Mouse (Mus musculus) myocyte (in vitro differentiated cells): Measurements from ENCODE around the gene Xrcc3. TPM values are rescaled to one million over a fixed set of nuclear protein-coding genes. Genes with fewer than 3 reads are reported as not detected.

Experiments
- H3K27me3 ChIP-seq: one replicate; pipeline ENCODE4 v1.6.1; 2011; ENCODE audit not compliant: control insufficient read depth, insufficient read depth, insufficient read length
- H3K36me3 ChIP-seq: one replicate; pipeline ENCODE4 v1.6.1; 2011; ENCODE audit not compliant: control insufficient read depth, insufficient read depth
- H3K4me2 ChIP-seq: one replicate; pipeline ENCODE4 v1.6.1; 2011; ENCODE audit warnings: low read depth, control low read depth
- H3K4me3 ChIP-seq: one replicate; pipeline ENCODE4 v1.5.1; 2011; ENCODE audit warnings: mild to moderate bottlenecking, control low read depth, moderate library complexity
- H3K79me2 ChIP-seq: one replicate; pipeline ENCODE4 v1.6.1; 2011; ENCODE audit not compliant: control insufficient read depth, insufficient read depth
- H3ac ChIP-seq: one replicate; pipeline ENCODE4 v1.6.1; 2011; ENCODE audit not compliant: control insufficient read depth, insufficient read length
- CEBPB ChIP-seq: IDR thresholded peaks from 2 replicates; pipeline ENCODE4 v1.6.1; 2011; ENCODE audit warnings: mild to moderate bottlenecking, moderate library complexity; ENCODE audit not compliant: poor library complexity, insufficient read depth, severe bottlenecking
- E2F4 ChIP-seq: IDR thresholded peaks from one replicate; pipeline ENCODE4 v1.6.1; 2011; ENCODE audit warnings: mild to moderate bottlenecking, control low read depth, moderate library complexity; ENCODE audit not compliant: insufficient read depth
- MAX ChIP-seq: IDR thresholded peaks from one replicate; pipeline ENCODE4 v1.6.1; 2011; ENCODE audit warnings: low read depth, mild to moderate bottlenecking, control low read depth
- MYOD1 ChIP-seq, 3 experiments: IDR thresholded peaks; one replicate each; pipeline ENCODE4 v1.6.1; 2011; ENCODE audit warnings: control low read depth in 2 of 3, low read depth in 2 of 3, mild to moderate bottlenecking in 2 of 3, moderate library complexity in 1 of 3; ENCODE audit not compliant: insufficient read length in 2 of 3, control insufficient read depth in 1 of 3
- MYOG ChIP-seq, 3 experiments: IDR thresholded peaks; one replicate each; pipeline ENCODE4 v1.6.1; 2011; ENCODE audit warnings: control low read depth in 2 of 3, low read depth in 2 of 3, mild to moderate bottlenecking in 2 of 3; ENCODE audit not compliant: insufficient read length in 2 of 3, control insufficient read depth in 1 of 3, insufficient read depth in 1 of 3
- POLR2A ChIP-seq: IDR thresholded peaks from one replicate; pipeline ENCODE4 v1.6.1; 2011; ENCODE audit warnings: low read depth, mild to moderate bottlenecking, control low read depth, moderate library complexity; ENCODE audit not compliant: insufficient read length
- POLR2AphosphoS2 ChIP-seq: IDR thresholded peaks from one replicate; pipeline ENCODE4 v1.6.1; 2011; ENCODE audit warnings: low read depth, control low read depth; ENCODE audit not compliant: insufficient read length
- REST ChIP-seq: IDR thresholded peaks from one replicate; pipeline ENCODE4 v1.6.1; 2011; ENCODE audit warnings: mild to moderate bottlenecking, control low read depth, moderate library complexity; ENCODE audit not compliant: insufficient read depth, insufficient read length
- SRF ChIP-seq: IDR thresholded peaks from one replicate; pipeline ENCODE4 v1.6.1; 2011; ENCODE audit warnings: low read depth; ENCODE audit not compliant: control insufficient read depth, insufficient read length
- TCF12 ChIP-seq: IDR thresholded peaks from one replicate; pipeline ENCODE4 v1.6.1; 2011; ENCODE audit warnings: mild to moderate bottlenecking, control low read depth; ENCODE audit not compliant: poor library complexity, insufficient read depth, severe bottlenecking
- TCF3 ChIP-seq: IDR thresholded peaks from one replicate; pipeline ENCODE4 v1.6.1; 2011; ENCODE audit warnings: low read depth, control low read depth; ENCODE audit not compliant: insufficient read length
- USF1 ChIP-seq: IDR thresholded peaks from one replicate; pipeline ENCODE4 v1.6.1; 2011; ENCODE audit warnings: low read depth, mild to moderate bottlenecking, control low read depth, moderate library complexity
- polyA plus RNA-seq: library from polyadenylated mRNA; unstranded; fragments of >200 nt; fragmentation: generic; extraction: Trizol; gene quantifications from one replicate; pipeline ENCODE4 v1.2.1, GENCODE M21; 2012; ENCODE audit warnings: missing spikeins

Xrcc3 gene
- polyA plus RNA-seq, 1 experiment = 4.9 TPM

DNA sequence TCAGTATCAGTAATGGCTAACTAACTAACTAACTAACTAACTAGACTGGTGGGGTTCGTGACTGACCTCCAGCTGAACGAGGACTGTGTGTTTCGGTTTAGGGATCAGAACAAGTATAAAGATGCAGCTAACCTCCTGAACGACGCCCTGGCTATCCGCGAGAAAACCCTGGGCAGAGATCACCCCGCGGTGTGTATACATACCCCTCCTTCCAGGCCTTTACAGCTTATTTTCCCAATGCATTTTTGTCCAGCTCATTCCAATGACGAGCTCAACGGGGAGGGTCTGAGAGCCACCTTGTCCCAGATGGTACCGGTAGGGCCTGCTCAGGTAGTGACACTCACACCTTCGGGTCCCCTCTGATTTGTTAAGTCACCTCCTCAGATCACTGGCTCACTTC lies 35.8 kb downstream of the Xrcc3 start:
- no peak overlapping the region for H3K4me2 ChIP-seq
- no peaks in the 10 kb centered on the region for H3K27me3 ChIP-seq
- peaks cover 55% of the 10 kb centered on the region for H3K36me3 ChIP-seq
- no peak overlapping the region for H3ac ChIP-seq
- no peak overlapping the region for H3K4me3 ChIP-seq
- TF ChIP-seq SRF = no peak
- H3K79me2 ChIP-seq = peaks cover 29% of the 10 kb centered on the region

DNA sequence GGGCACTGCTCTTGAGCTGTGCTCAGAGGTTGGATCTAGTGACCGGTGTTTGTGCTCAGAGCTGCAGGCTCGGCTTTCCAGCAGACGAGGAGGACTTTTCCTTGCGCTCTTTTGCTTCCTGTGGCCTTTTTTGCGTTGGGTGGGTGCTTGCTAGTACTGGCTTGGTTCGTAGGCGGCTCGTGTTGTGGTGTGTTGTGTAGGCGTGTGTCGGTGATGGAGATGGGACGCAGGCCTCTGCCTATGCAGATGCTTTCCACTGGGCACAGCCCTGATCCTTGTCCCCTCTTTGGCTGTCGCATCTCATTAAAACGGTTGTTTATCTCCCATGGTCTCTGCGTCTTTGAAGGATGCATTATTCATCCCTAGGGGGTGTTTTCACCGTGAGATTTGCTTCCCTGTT lies 38.8 kb downstream of the Xrcc3 start:
- peaks cover 50% of the 10 kb centered on the region for H3K79me2 ChIP-seq
- no peaks in the 10 kb centered on the region for H3K27me3 ChIP-seq
- peaks cover 50% of the 10 kb centered on the region for H3K36me3 ChIP-seq
- no peak overlapping the region for H3ac ChIP-seq
- no peak for TF ChIP-seq TCF3
- no peak for TF ChIP-seq POLR2AphosphoS2
- TF ChIP-seq TCF12 = no peak
- TF ChIP-seq E2F4 = no peak
- no peak for TF ChIP-seq CEBPB
- TF ChIP-seq REST = no peak
- TF ChIP-seq MAX = no peak
- no peak for TF ChIP-seq MYOG (IDR thresholded peaks at IDR 0.05; ENCODE audit: control insufficient read depth in 1 of 3, insufficient read depth in 1 of 3, insufficient read length in 2 of 3, low read depth in 2 of 3)
- no peak for TF ChIP-seq USF1
- TF ChIP-seq SRF = no peak
- no peak for TF ChIP-seq POLR2A
- TF ChIP-seq MYOD1 (IDR thresholded peaks at IDR 0.05; ENCODE audit: control insufficient read depth in 1 of 3, insufficient read length in 2 of 3, low read depth in 2 of 3) = no peak
- H3K4me3 ChIP-seq = no peak overlapping the region
- no peak overlapping the region for H3K4me2 ChIP-seq

DNA sequence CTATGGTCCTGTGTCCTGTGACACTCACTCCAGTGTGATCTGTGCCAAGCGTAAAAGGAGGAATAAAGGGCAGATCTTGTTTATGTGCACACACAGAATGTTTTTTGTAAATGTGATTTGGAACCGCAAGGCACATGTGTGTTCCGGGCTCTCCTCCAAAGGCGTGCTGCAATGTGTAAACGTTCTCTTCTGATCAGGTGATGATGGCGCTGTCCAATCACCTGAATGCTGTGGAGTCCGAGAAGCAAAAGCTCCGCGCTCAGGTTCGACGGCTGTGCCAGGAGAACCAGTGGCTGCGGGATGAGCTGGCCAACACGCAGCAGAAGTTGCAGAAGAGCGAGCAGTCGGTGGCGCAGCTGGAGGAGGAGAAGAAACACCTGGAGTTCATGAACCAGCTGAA lies 39.5 kb downstream of the Xrcc3 start:
- Histone ChIP-seq H3K4me3 (no peak overlapping the region), H3K4me2 (no peak overlapping the region), H3ac (no peak overlapping the region), H3K27me3 (no peaks in the 10 kb centered on the region), H3K79me2 (peaks cover 53% of the 10 kb centered on the region), H3K36me3 (peaks cover 43% of the 10 kb centered on the region)
- TF ChIP-seq POLR2A (no peak), REST (no peak), SRF (no peak), POLR2AphosphoS2 (no peak), MYOD1 (IDR thresholded peaks at IDR 0.05; ENCODE audit: control insufficient read depth in 1 of 3, insufficient read length in 2 of 3, low read depth in 2 of 3) (no peak), MYOG (IDR thresholded peaks at IDR 0.05; ENCODE audit: control insufficient read depth in 1 of 3, insufficient read depth in 1 of 3, insufficient read length in 2 of 3, low read depth in 2 of 3) (no peak), USF1 (no peak), E2F4 (no peak), TCF3 (no peak), CEBPB (no peak), MAX (no peak), TCF12 (no peak)

DNA sequence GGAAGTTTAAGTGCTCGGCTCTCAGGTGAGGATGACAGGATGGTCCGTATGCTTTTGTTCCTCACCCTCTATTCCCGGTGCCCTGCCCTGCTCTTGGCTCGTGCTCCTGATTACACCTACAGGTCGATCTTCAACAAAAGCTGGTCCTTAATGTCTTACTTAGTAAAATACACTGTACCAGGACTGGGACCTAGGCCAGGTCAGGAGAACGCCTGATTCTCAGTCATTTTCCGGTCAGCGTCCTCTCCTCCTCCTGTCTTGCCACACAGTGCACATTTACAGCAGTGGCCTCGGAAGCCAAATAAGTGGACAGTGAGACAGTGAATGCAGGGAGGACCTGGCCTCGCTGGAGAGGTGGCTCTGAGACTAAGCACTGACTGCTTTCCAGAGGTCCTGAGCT lies 43.0 kb downstream of the Xrcc3 start:
- Histone ChIP-seq H3K4me2 (no peak overlapping the region), H3ac (no peak overlapping the region), H3K4me3 (no peak overlapping the region)

DNA sequence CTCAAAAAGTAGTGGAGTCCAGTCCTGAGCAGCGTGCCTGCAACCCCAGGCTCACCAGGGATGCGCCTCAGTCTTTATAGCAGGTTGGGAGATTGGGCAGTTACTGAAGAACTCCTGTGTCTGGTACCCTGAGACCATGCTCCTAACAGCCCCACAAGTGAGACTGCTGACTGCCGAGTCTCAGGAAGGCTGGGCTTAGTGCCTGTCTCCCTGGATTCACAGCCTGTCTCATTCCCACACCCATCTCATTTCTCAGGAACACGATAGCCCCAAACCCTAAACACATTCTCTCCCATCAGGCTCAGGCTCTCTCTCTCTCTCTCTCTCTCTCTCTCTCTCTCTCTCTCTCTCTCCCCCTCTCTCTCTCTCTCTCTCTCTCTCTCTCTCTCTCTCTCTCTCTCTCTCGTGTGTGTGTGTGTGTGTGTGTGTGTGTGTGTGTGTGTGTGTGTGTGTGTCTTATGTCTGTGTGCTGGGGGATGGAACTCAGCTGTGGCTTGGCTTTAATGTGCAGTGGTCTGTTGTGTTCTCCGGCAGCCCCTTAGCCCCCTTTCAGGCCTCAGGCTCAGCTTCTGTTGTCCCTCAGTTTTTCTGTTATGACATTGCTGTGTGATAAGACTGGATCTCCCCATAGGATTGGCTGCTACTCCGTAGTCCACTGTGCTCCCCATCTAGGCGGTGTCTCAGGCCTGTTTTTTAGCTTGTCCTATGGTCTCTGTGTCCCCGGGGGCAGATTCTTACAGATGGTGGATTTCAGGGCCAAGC lies 43.7 kb downstream of the Xrcc3 start:
- peaks cover 25% of the 10 kb centered on the region for H3K36me3 ChIP-seq
- no peak for TF ChIP-seq USF1
- no peak overlapping the region for H3K4me3 ChIP-seq
- H3K79me2 ChIP-seq = peaks cover 78% of the 10 kb centered on the region
- H3K4me2 ChIP-seq = no peak overlapping the region
- H3K27me3 ChIP-seq = no peaks in the 10 kb centered on the region
- H3ac ChIP-seq = no peak overlapping the region

More for the DNA sequence above, 43.0 kb downstream of the Xrcc3 start:
- TF ChIP-seq REST (no peak), POLR2AphosphoS2 (no peak)
- Histone ChIP-seq H3K79me2 (peaks cover 73% of the 10 kb centered on the region), H3K27me3 (no peaks in the 10 kb centered on the region), H3K36me3 (peaks cover 31% of the 10 kb centered on the region)

DNA sequence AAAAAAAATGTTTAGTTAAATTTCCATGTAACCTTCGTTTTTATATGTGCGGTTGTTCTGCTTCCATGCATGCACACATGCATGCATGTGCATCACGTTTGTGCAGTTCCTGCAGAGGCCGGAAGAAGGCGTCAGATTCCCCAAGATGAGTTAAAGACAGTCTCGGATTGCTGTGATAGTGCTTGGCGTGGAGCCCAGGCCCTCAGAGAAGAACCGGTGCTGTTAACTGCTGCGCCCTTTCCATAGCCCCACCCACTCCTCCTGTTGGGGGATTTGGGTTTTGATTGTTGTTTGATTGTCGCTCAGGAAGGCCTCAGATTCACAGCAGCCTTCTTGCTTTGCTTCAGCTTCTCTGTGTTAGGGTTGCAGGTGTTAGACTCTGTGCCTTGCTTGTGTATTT lies 44.4 kb downstream of the Xrcc3 start:
- Histone ChIP-seq H3K27me3 (no peaks in the 10 kb centered on the region), H3K4me2 (no peak overlapping the region)

More for the DNA sequence above, 44.4 kb downstream of the Xrcc3 start:
- H3K4me3 ChIP-seq = no peak overlapping the region
- H3ac ChIP-seq = no peak overlapping the region
- peaks cover 22% of the 10 kb centered on the region for H3K36me3 ChIP-seq
- no peak for TF ChIP-seq MYOG (IDR thresholded peaks at IDR 0.05; ENCODE audit: control insufficient read depth in 1 of 3, insufficient read depth in 1 of 3, insufficient read length in 2 of 3, low read depth in 2 of 3)
- TF ChIP-seq POLR2A = no peak
- TF ChIP-seq E2F4 = no peak
- TF ChIP-seq CEBPB = no peak
- TF ChIP-seq SRF = no peak
- H3K79me2 ChIP-seq = peaks cover 85% of the 10 kb centered on the region
